Mouse (Mus musculus): ENCODE measurements at regions not wholly inside any gene's neighbourhood (a gene's known extent, or its start where the extent isn't known, plus 50 kb on each side); places are given as distances from the start of the nearest gene placed in this dataset.

GRCm38 (mm10) chr8:36364567-36365231 lies 599.1 kb downstream of the Gm19410 start:
- DNase-seq: no peak

- peak; percentile 57 to 67 for DNase-seq
Observed at GRCm38 (mm10) chr8:36365945-36366344, 600.4 kb downstream of the Gm19410 start.

GRCm38 (mm10) chr8:36376579-36377350 lies 611.2 kb downstream of the Gm19410 start:
- DNase-seq: no peak

GRCm38 (mm10) chr8:36394487-36394886 lies 598.9 kb upstream of the AI429214 start:
- DNase-seq: no peak

- DNase-seq: peak; percentile 26 to 38
Observed at GRCm38 (mm10) chr8:36396493-36396892, 596.9 kb upstream of the AI429214 start.

GRCm38 (mm10) chr8:36406706-36407105 lies 586.7 kb upstream of the AI429214 start:
- peak; percentile 81 to 88 for DNase-seq
